Mouse (Mus musculus): ENCODE data around the gene Gm21887.
A peak's percentile ranks its signal among the peaks of the same experiment; 100 is the strongest.
"Not testable (repeated sequence)": the region's sequence is repeated elsewhere in the genome, so short reads cannot be mapped to it uniquely, and the experiment has no call there.

Gene Gm21887

DNA sequence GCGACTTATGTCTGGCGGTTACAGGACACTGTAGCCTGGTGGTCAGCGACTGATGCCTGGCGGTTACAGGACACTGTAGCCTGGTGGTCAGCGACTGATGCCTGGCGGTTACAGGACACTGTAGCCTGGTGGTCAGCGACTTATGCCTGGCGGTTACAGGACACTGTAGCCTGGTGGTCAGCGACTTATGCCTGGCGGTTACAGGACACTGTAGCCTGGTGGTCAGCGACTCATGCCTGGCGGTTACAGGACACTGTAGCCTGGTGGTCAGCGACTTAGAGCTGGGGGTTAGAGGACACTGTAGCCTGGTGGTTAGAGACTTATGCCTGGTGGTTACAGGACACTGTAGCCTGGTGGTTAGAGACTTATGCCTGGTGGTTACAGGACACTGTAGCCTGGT lies 4.0 kb downstream of the Gm21887 start:
- not testable (repeated sequence) for DNase-seq (ENCODE audit: low spot score)

DNA sequence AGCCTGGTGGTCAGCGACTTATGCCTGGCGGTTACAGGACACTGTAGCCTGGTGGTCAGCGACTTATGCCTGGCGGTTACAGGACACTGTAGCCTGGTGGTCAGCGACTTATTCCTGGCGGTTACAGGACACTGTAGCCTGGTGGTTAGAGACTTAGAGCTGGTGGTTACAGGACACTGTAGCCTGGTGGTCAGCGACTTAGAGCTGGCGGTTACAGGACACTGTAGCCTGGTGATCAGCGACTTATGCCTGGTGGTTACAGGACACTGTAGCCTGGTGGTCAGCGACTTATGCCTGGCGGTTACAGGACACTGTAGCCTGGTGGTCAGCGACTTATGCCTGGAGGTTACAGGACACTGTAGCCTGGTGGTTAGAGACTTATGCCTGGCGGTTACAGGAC lies 4.6 kb downstream of the Gm21887 start:
- not testable (repeated sequence) for DNase-seq (ENCODE audit: low spot score)

GRCm38 (mm10) chrX:170015883-170016282 lies 6.4 kb downstream of the Gm21887 start:
- DNase-seq (ENCODE audit: low spot score), result not testable (repeated sequence)

GRCm38 (mm10) chrX:170017333-170018245 lies 8.1 kb downstream of the Gm21887 start:
- peak; percentile 84 for DNase-seq (ENCODE audit: low spot score)

DNA sequence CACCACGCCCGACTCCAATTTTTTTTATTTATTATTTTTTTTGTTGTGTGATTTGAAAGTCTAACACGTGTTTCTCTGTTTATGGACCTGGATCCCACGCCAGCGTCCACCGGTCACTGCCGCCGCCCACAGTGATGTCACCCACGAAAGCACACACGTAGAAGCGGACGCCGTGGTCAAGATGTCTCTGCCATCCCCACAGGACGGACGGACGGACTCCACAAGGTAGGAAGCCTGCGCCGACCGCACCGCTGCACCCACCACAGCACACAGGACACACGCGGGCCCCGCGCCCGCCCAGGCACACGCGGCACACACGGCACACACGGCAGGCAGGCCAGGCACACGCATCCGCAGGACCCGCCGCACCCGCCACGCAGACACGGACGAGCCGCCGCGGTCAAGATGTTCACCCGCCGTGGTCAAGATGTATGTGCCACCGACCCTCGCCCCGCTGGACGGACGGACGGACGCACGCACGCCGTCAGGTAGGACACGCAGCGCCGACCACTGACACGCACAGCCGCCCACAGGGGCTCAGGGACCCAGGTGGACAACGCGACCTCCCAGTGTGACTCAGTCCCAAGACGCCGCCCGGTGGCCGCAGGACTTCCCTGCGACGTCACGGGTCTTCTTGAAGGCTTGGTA lies 9.2 kb downstream of the Gm21887 start:
- peak; percentile 44 for DNase-seq (ENCODE audit: low spot score)

- DNase-seq (ENCODE audit: low spot score), result peak; percentile 40
These were observed 9.9 kb downstream of the Gm21887 start for GRCm38 (mm10) chrX:170019219-170019953.

DNA sequence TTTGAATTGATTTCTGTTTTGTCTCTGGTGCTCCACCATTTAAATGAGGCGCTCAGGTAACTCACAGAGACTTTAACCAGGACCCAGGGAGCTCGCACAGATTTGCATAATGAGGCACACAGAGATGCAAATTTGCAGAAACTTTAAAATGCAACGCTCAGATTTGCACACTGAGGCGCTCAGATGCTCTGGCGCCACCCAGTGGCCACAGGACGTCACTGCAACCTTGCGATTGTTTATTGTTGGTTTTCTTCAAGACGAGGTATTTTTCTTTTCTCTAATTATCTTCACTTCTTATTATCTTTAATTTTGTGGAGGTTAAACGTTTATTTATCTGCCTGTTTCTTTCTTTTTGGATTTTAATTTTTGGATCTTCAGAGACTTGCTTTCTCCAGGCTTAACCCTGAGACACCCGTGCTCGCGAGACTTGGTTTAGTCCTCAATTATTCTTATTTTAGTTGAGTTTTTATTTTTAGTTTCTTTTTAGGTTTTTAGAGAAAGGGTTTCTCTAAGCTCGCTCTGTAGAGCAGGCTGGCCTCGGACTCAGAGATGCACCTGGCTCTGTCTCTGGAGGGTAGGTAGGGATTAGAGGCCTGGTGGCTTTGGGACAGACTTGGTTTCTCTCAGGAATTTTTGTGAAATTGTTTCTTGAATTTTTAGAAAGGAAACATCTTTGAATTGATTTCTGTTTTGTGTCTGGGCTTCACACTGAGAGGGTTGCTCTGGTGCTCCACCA lies 10.7 kb downstream of the Gm21887 start:
- peak; percentile 82 for DNase-seq (ENCODE audit: low spot score)

GRCm38 (mm10) chrX:170020690-170021050 lies 11.2 kb downstream of the Gm21887 start:
- DNase-seq (ENCODE audit: low spot score), result peak; percentile 83

- DNase-seq (ENCODE audit: low spot score), result not testable (repeated sequence)
These were observed 11.7 kb downstream of the Gm21887 start for GRCm38 (mm10) chrX:170021205-170021604.

- peak; percentile 67 for DNase-seq (ENCODE audit: low spot score)
These were observed 12.4 kb downstream of the Gm21887 start for GRCm38 (mm10) chrX:170021750-170022461.
